Mouse (Mus musculus) right cerebral cortex, adult 18-20 months (tissue): ENCODE measurements around the gene Mei4.

Source experiments
- DNase-seq: peaks from one replicate; pipeline ENCODE4 v3.0.0; 2022; ENCODE audit warnings: mixed read lengths

Mei4 gene

GRCm38 (mm10) chr9:81863181-81863887 is at the start of gene Mei4:
Gene Mei4, plus strand, starts transcription at chr9:81863670.
- peak; percentile 89 for DNase-seq

- no peak for DNase-seq
Observed at GRCm38 (mm10) chr9:81819715-81820373, 43.6 kb upstream of the Mei4 start.

GRCm38 (mm10) chr9:81827560-81827959 is 35.9 kb upstream of the Mei4 start:
- no peak for DNase-seq

- DNase-seq: no peak
Observed at GRCm38 (mm10) chr9:81834056-81834455, 29.4 kb upstream of the Mei4 start.

- no peak for DNase-seq
Observed at GRCm38 (mm10) chr9:81858861-81859260, 4.6 kb upstream of the Mei4 start.

- DNase-seq: peak; percentile 2
Observed at GRCm38 (mm10) chr9:81863888-81864234, 391 bp downstream of the Mei4 start.

GRCm38 (mm10) chr9:81866032-81866431 is 2.6 kb downstream of the Mei4 start:
- DNase-seq: no peak

GRCm38 (mm10) chr9:81921456-81921855 is 58.0 kb downstream of the Mei4 start:
- no peak for DNase-seq

- no peak for DNase-seq
Observed at GRCm38 (mm10) chr9:81924744-81925143, 61.3 kb downstream of the Mei4 start.

- no peak for DNase-seq
Observed at GRCm38 (mm10) chr9:81940533-81940932, 77.1 kb downstream of the Mei4 start.

- no peak for DNase-seq
Observed at GRCm38 (mm10) chr9:81945624-81946023, 82.2 kb downstream of the Mei4 start.

- DNase-seq: no peak
Observed at GRCm38 (mm10) chr9:81956858-81957257, 93.4 kb downstream of the Mei4 start.

GRCm38 (mm10) chr9:81957842-81958241 is 94.4 kb downstream of the Mei4 start:
- no peak for DNase-seq

- peak; percentile 11 for DNase-seq
Observed at GRCm38 (mm10) chr9:81966765-81967164, 103.3 kb downstream of the Mei4 start.

- no peak for DNase-seq
Observed at GRCm38 (mm10) chr9:81968935-81969334, 105.5 kb downstream of the Mei4 start.

GRCm38 (mm10) chr9:81982461-81982860 is 119.0 kb downstream of the Mei4 start:
- DNase-seq: no peak

- no peak for DNase-seq
Observed at GRCm38 (mm10) chr9:82012991-82013390, 149.5 kb downstream of the Mei4 start.

GRCm38 (mm10) chr9:82042515-82043056 is 179.1 kb downstream of the Mei4 start:
- no peak for DNase-seq

GRCm38 (mm10) chr9:82044517-82044916 is 181.0 kb downstream of the Mei4 start:
- no peak for DNase-seq

- DNase-seq: no peak
Observed at GRCm38 (mm10) chr9:82073832-82074231, 210.4 kb downstream of the Mei4 start.

GRCm38 (mm10) chr9:82075270-82075669 is 211.8 kb downstream of the Mei4 start:
- no peak for DNase-seq

GRCm38 (mm10) chr9:82096409-82096808 is 232.9 kb downstream of the Mei4 start:
- peak; percentile 4 for DNase-seq

- DNase-seq: peak; percentile 12
Observed at GRCm38 (mm10) chr9:82114865-82115264, 251.4 kb downstream of the Mei4 start.

GRCm38 (mm10) chr9:82136119-82136518 is 272.6 kb downstream of the Mei4 start:
- DNase-seq: no peak
